Mouse (Mus musculus) megakaryocyte, embryonic 14.5 days (primary cell): ENCODE data around the gene Tns3.

Source experiments
- FLI1 ChIP-seq: IDR thresholded peaks from 2 replicates; pipeline ENCODE4 v1.6.1; 2012; ENCODE audit warnings: low read length, inconsistent platforms, mixed read lengths
- GATA1 ChIP-seq: IDR thresholded peaks from 3 replicates; pipeline ENCODE4 v1.6.1; 2012; ENCODE audit warnings: mixed read lengths, low read length, inconsistent platforms, borderline replicate concordance

- no peak for TF ChIP-seq GATA1
- TF ChIP-seq FLI1, result no peak
Measured at GRCm38 (mm10) chr11:8469537-8469936, 194.8 kb downstream of the Tns3 start.
